Mouse (Mus musculus): ENCODE measurements at regions not wholly inside any gene's neighbourhood (a gene's known extent, or its start where the extent isn't known, plus 50 kb on each side); places are given as distances from the start of the nearest gene placed in this dataset.

GRCm38 (mm10) chr6:118311081-118311480 lies 108.2 kb downstream of the Bms1 start:
- TF ChIP-seq CTCF (IDR thresholded peaks at IDR 0.05; ENCODE audit: extremely low read depth, insufficient read depth, low read length) (no peak), POLR2A (IDR thresholded peaks at IDR 0.05; ENCODE audit: extremely low read depth, insufficient read depth, low read length) (no peak)

GRCm38 (mm10) chr6:118309923-118310322 lies 109.4 kb downstream of the Bms1 start:
- TF ChIP-seq CTCF (IDR thresholded peaks at IDR 0.05; ENCODE audit: extremely low read depth, insufficient read depth, low read length) (no peak), POLR2A (IDR thresholded peaks at IDR 0.05; ENCODE audit: extremely low read depth, insufficient read depth, low read length) (no peak)
- Histone ChIP-seq H3K4me1 (ENCODE audit: control insufficient read depth, insufficient read depth, low read length) (no peaks in the 10 kb centered on the region), H3K27ac (ENCODE audit: insufficient read depth, low read length) (no peak overlapping the region), H3K4me3 (ENCODE audit: insufficient read depth, low read length) (no peak overlapping the region)

More at GRCm38 (mm10) chr6:118311081-118311480, 108.2 kb downstream of the Bms1 start:
- Histone ChIP-seq H3K4me1 (ENCODE audit: control insufficient read depth, insufficient read depth, low read length) (no peaks in the 10 kb centered on the region), H3K27ac (ENCODE audit: insufficient read depth, low read length) (no peak overlapping the region), H3K4me3 (ENCODE audit: insufficient read depth, low read length) (no peak overlapping the region)

GRCm38 (mm10) chr6:118308586-118308985 lies 110.7 kb downstream of the Bms1 start:
- H3K27ac ChIP-seq (ENCODE audit: insufficient read depth, low read length) = no peak overlapping the region
- TF ChIP-seq CTCF (IDR thresholded peaks at IDR 0.05; ENCODE audit: extremely low read depth, insufficient read depth, low read length) (no peak), POLR2A (IDR thresholded peaks at IDR 0.05; ENCODE audit: extremely low read depth, insufficient read depth, low read length) (no peak)
- no peaks in the 10 kb centered on the region for H3K4me1 ChIP-seq (ENCODE audit: control insufficient read depth, insufficient read depth, low read length)
- H3K4me3 ChIP-seq (ENCODE audit: insufficient read depth, low read length) = no peak overlapping the region

GRCm38 (mm10) chr6:118307481-118307880 lies 110.0 kb upstream of the Ret start:
- H3K27ac ChIP-seq (ENCODE audit: insufficient read depth, low read length) = no peak overlapping the region
- no peak overlapping the region for H3K4me3 ChIP-seq (ENCODE audit: insufficient read depth, low read length)
- TF ChIP-seq POLR2A (IDR thresholded peaks at IDR 0.05; ENCODE audit: extremely low read depth, insufficient read depth, low read length) = no peak
- TF ChIP-seq CTCF (IDR thresholded peaks at IDR 0.05; ENCODE audit: extremely low read depth, insufficient read depth, low read length) = no peak
- H3K4me1 ChIP-seq (ENCODE audit: control insufficient read depth, insufficient read depth, low read length) = no peaks in the 10 kb centered on the region

- Histone ChIP-seq H3K4me1 (ENCODE audit: control insufficient read depth, insufficient read depth, low read length) (no peaks in the 10 kb centered on the region), H3K27ac (ENCODE audit: insufficient read depth, low read length) (no peak overlapping the region), H3K4me3 (ENCODE audit: insufficient read depth, low read length) (no peak overlapping the region)
- no peak for TF ChIP-seq CTCF (IDR thresholded peaks at IDR 0.05; ENCODE audit: extremely low read depth, insufficient read depth, low read length)
- no peak for TF ChIP-seq POLR2A (IDR thresholded peaks at IDR 0.05; ENCODE audit: extremely low read depth, insufficient read depth, low read length)
These were observed 107.7 kb upstream of the Ret start for GRCm38 (mm10) chr6:118305209-118305608.

- H3K4me3 ChIP-seq (ENCODE audit: insufficient read depth, low read length) = no peak overlapping the region
- TF ChIP-seq CTCF (IDR thresholded peaks at IDR 0.05; ENCODE audit: extremely low read depth, insufficient read depth, low read length) (no peak), POLR2A (IDR thresholded peaks at IDR 0.05; ENCODE audit: extremely low read depth, insufficient read depth, low read length) (no peak)
- H3K4me1 ChIP-seq (ENCODE audit: control insufficient read depth, insufficient read depth, low read length) = no peaks in the 10 kb centered on the region
- no peak overlapping the region for H3K27ac ChIP-seq (ENCODE audit: insufficient read depth, low read length)
These were observed 105.3 kb upstream of the Ret start for GRCm38 (mm10) chr6:118302783-118303350.

- TF ChIP-seq POLR2A (IDR thresholded peaks at IDR 0.05; ENCODE audit: extremely low read depth, insufficient read depth, low read length) (no peak), CTCF (IDR thresholded peaks at IDR 0.05; ENCODE audit: extremely low read depth, insufficient read depth, low read length) (no peak)
- no peak overlapping the region for H3K27ac ChIP-seq (ENCODE audit: insufficient read depth, low read length)
- no peaks in the 10 kb centered on the region for H3K4me1 ChIP-seq (ENCODE audit: control insufficient read depth, insufficient read depth, low read length)
- H3K4me3 ChIP-seq (ENCODE audit: insufficient read depth, low read length) = no peak overlapping the region
These were observed 104.6 kb upstream of the Ret start for GRCm38 (mm10) chr6:118301880-118302782.

GRCm38 (mm10) chr6:118300781-118301180 lies 103.3 kb upstream of the Ret start:
- no peak overlapping the region for H3K27ac ChIP-seq (ENCODE audit: insufficient read depth, low read length)
- H3K4me3 ChIP-seq (ENCODE audit: insufficient read depth, low read length) = no peak overlapping the region
- no peaks in the 10 kb centered on the region for H3K4me1 ChIP-seq (ENCODE audit: control insufficient read depth, insufficient read depth, low read length)
- TF ChIP-seq POLR2A (IDR thresholded peaks at IDR 0.05; ENCODE audit: extremely low read depth, insufficient read depth, low read length) (no peak), CTCF (IDR thresholded peaks at IDR 0.05; ENCODE audit: extremely low read depth, insufficient read depth, low read length) (no peak)

GRCm38 (mm10) chr6:118297576-118297975 lies 100.1 kb upstream of the Ret start:
- TF ChIP-seq CTCF (IDR thresholded peaks at IDR 0.05; ENCODE audit: extremely low read depth, insufficient read depth, low read length) = no peak
- TF ChIP-seq POLR2A (IDR thresholded peaks at IDR 0.05; ENCODE audit: extremely low read depth, insufficient read depth, low read length) = no peak
- H3K4me1 ChIP-seq (ENCODE audit: control insufficient read depth, insufficient read depth, low read length) = no peaks in the 10 kb centered on the region
- no peak overlapping the region for H3K4me3 ChIP-seq (ENCODE audit: insufficient read depth, low read length)
- no peak overlapping the region for H3K27ac ChIP-seq (ENCODE audit: insufficient read depth, low read length)

GRCm38 (mm10) chr6:118293986-118294385 lies 96.5 kb upstream of the Ret start:
- H3K4me3 ChIP-seq (ENCODE audit: insufficient read depth, low read length) = no peak overlapping the region
- no peaks in the 10 kb centered on the region for H3K4me1 ChIP-seq (ENCODE audit: control insufficient read depth, insufficient read depth, low read length)
- TF ChIP-seq POLR2A (IDR thresholded peaks at IDR 0.05; ENCODE audit: extremely low read depth, insufficient read depth, low read length) = no peak
- TF ChIP-seq CTCF (IDR thresholded peaks at IDR 0.05; ENCODE audit: extremely low read depth, insufficient read depth, low read length) = no peak
- no peak overlapping the region for H3K27ac ChIP-seq (ENCODE audit: insufficient read depth, low read length)
